Mouse (Mus musculus): ENCODE results near the gene Smim23. TPM values are rescaled to one million over a fixed set of nuclear protein-coding genes. Genes with fewer than 3 reads are reported as not detected.
A peak's percentile ranks its signal among the peaks of the same experiment; 100 is the strongest.

Gene Smim23
- polyA plus RNA-seq, 1 experiment from 2014 or later: not detected

DNA sequence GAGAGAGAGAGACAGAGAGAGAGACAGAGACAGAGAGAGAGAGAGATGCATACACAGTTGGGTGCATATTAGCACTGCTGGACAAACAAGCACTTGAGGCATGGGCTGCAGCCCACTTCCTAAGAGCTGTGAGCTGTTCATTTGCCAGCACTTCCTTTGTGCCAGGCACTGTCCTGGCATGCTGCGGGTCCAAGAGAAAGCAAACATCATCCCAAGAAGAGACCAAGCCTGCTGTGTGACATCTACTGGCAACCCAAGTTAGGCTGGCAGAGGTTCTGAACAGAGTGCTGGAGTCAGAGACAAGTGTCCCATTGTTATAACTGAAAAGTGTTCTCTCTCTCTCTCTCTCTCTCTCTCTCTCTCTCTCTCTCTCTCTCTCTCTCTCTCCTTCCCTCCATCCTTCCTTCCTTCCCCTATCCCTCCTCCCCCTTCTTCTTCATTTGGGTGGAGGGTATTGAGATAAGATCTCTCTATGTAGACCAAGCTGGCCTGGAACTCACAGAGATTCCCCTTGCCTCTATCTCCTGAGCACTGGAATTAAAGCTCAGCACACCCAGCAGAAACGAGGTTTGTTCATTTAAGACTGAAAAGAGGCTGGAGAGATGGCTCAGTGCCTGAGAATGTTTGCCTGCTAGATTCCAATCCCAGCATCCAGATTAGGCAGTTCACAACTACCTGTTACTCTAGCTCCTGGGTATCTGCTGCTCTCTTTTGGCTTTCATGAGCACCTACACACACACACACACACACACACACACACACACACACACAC, 42.6 kb downstream of the Smim23 start:
- no peak for DNase-seq (ENCODE audit: low spot score)

DNA sequence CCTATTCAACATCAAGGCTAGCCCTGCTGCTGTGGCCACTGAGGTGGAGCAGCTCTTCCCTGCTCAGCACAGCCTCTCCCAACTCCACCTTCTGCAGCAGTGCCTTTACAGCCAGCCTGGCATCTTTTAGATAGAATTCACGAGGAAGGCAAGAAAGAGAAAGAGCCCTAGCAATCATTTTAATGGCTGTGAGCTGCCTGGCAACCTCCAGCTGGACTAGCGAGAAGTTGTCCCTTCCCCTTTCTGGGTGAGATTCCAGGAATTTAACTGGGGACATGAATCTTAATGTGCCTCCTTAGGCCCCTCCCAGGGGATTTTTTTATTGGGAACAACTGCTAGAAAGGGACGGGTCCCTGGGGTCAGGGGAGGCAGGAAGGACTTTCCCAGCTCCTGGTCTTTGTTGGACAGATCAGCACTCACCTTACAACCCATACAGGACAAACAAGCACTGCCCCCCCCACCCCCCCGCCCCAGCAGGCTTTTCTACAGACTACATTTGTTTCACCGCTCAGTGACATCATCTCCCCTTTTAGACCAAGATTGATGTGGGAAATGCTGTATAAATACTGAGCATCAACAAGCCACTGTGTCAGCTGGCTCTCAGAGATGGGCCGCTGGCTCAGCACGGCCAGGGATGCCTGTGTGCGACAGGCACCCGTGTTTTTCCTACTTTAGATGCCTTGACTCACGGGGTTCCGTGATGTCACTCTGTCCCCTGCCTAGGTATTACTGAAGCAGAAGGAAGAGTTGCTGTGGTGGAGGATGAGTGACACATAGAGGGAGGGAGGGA, 43.5 kb downstream of the Smim23 start:
- no peak for DNase-seq (ENCODE audit: low spot score)

DNA sequence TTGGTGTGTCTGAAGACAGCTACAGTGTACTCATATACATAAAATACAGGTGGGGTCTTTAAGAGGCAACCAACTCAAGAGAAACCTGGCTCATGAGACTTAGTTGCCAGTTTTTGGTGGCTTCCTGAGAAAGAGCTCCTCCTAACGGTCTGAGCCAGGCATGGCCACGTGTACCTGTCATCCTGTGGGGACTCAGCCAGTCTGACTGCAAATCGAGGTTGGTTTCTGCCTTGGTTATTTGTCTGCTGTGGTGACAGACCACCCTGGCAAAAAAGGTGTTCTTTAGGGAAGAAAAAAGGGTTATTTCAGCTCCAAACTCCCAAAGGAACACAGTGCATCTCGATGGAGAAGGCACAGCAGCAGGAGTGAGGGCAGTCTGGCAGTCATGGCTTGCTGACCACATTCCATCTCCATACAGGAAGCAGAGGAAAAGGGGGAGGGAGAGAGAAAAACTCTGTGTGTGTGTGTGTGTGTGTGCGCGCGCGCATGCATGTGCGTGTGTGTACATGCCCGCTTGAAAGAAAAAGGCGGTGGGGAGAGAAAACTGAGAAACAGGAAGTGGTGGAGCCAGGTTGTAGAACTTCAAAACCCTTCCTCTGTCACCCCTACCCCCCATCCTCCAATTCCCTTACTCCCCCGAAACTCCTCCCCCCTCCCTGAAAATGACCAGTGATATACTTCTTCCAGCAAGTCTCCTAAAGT, 55.6 kb downstream of the Smim23 start:
- peak; percentile 74 for DNase-seq (ENCODE audit: low spot score)

Other genes starting within 250 kb of the Smim23 start
- gene Fbxw11, start 181.9 kb downstream of the Smim23 start, polyA plus RNA-seq (2015; fragmentation: Nextera tagmentation; extraction: Ambion mirVana): 42.1 and 49.1 TPM in 2 replicates

All from thymus, postnatal 0 days (tissue).